Mouse (Mus musculus) forebrain, embryonic 13.5 days (tissue): ENCODE results near the gene Clpsl2. TPM values are rescaled to one million over a fixed set of nuclear protein-coding genes. Genes with fewer than 3 reads are reported as not detected.

Experiments used
- ATAC-seq: fragments of 200-750 bp; cut with Nextera tagmentation; 2 replicates; pipeline ENCODE4 v1.8.0; 2017
- H3K27ac ChIP-seq: fragments of 300-500 bp; sonication (generic); 2 replicates; pipeline ENCODE4 v1.5.1; 2015; ENCODE audit warnings: inconsistent platforms, mild to moderate bottlenecking, moderate library complexity
- H3K27me3 ChIP-seq: fragments of 300-500 bp; sonication (generic); 2 replicates; pipeline ENCODE4 v1.6.1; 2015; ENCODE audit warnings: mild to moderate bottlenecking, inconsistent platforms
- H3K36me3 ChIP-seq: fragments of 300-500 bp; sonication (generic); 2 replicates; pipeline ENCODE4 v1.6.1; 2015; ENCODE audit warnings: mild to moderate bottlenecking, inconsistent platforms; ENCODE audit not compliant: poor library complexity, severe bottlenecking
- H3K4me1 ChIP-seq: fragments of 300-500 bp; sonication (generic); 2 replicates; pipeline ENCODE4 v1.6.1; 2015; ENCODE audit warnings: inconsistent platforms
- H3K4me2 ChIP-seq: fragments of 300-500 bp; sonication (generic); 2 replicates; pipeline ENCODE4 v1.6.1; 2015; ENCODE audit warnings: inconsistent platforms, mild to moderate bottlenecking, moderate library complexity
- H3K4me3 ChIP-seq: fragments of 300-500 bp; sonication (generic); 2 replicates; pipeline ENCODE4 v1.5.1; 2015; ENCODE audit warnings: mild to moderate bottlenecking, inconsistent platforms
- H3K9ac ChIP-seq: fragments of 300-500 bp; sonication (generic); 2 replicates; pipeline ENCODE4 v1.6.1; 2015; ENCODE audit warnings: mild to moderate bottlenecking, inconsistent platforms
- H3K9me3 ChIP-seq: fragments of 300-500 bp; sonication (generic); replicated peaks from 2 replicates; pipeline ENCODE4 v1.6.1; 2016; ENCODE audit warnings: inconsistent platforms
- WGBS: fragments of 180-500 bp; shearing (Covaris S2); methylation state at CpG from one replicate; pipeline ENCODE4 v1.1.7; 2015; 5-methylcytosine and 5-hydroxymethylcytosine counted together
- polyA plus RNA-seq: library from polyadenylated mRNA; unstranded; fragments of >200 nt; fragmentation: Nextera tagmentation; extraction: Ambion mirVana; gene quantifications from 2 replicates; pipeline ENCODE4 v1.2.1, GENCODE M21; 2015

Clpsl2 gene
- not detected in 2 replicates for polyA plus RNA-seq

DNA sequence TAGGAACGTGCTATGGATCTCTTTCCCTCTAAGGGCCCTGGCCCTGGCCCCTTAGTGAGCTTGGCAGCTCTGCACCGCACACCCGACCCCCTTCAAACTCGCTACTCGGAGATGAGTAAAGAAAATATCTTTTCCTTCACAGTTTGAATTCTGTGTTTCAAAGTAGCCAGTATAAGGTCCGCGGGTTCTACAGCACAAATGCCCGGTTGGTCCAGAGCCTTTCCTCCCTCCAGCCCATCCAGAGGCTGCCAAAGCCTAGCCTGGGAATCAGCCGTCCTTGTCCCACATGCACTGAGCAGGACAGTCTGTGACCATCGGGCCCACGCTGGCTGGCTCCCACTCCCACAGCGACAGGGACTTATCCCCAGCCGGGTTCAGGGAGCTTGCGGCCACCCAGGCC, at the start of gene Clpsl2:
TSS of gene Clpsl2 (plus strand) at position 301 of the 400 bp plus-strand sequence.
- H3K4me2 ChIP-seq, result no peak within 1 kb of the TSS
- 80% methylated on average over 14 of the region's 14 CpGs for WGBS
- no peak for ATAC-seq

DNA sequence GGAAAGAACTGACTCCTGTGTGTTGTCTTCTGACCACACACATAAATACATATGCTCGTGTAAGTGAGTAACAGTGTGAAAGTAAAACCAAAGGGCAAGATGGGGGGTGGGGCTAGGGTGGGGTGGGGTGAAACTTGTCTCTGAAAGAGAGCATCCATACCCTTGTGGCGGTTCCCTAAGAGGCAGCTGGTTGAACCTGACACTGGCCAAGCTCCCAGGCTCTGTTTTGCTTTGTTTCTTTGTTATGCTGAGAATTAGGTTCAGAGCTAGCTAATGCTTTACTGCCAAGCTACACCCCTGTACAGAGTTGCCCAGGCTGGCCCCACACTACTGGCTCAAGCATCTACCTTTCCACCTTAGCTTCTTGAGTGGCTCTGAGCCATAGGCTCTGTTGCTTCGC, 48.7 kb upstream of the Clpsl2 start:
- Histone ChIP-seq H3K27ac (no peak overlapping the region), H3K9me3 (no peaks in the 10 kb centered on the region), H3K4me3 (no peak overlapping the region), H3K4me2 (no peak overlapping the region), H3K9ac (no peak overlapping the region), H3K27me3 (no peaks in the 10 kb centered on the region), H3K4me1 (no peaks in the 10 kb centered on the region), H3K36me3 (no peaks in the 10 kb centered on the region)
- no peak for ATAC-seq
- WGBS, result 77% methylated on average over 3 of the region's 3 CpGs

More for the DNA sequence above, at the start of gene Clpsl2:
- no peak within 1 kb of the TSS for H3K4me3 ChIP-seq
- no peak within 1 kb of the TSS for H3K9ac ChIP-seq
- no peaks in the 10 kb centered on the region for H3K4me1 ChIP-seq
- H3K27ac ChIP-seq, result no peak within 1 kb of the TSS
- H3K36me3 ChIP-seq, result no peaks in the 10 kb centered on the region
- H3K9me3 ChIP-seq, result no peaks in the 10 kb centered on the region
- H3K27me3 ChIP-seq, result no peaks in the 10 kb centered on the region

DNA sequence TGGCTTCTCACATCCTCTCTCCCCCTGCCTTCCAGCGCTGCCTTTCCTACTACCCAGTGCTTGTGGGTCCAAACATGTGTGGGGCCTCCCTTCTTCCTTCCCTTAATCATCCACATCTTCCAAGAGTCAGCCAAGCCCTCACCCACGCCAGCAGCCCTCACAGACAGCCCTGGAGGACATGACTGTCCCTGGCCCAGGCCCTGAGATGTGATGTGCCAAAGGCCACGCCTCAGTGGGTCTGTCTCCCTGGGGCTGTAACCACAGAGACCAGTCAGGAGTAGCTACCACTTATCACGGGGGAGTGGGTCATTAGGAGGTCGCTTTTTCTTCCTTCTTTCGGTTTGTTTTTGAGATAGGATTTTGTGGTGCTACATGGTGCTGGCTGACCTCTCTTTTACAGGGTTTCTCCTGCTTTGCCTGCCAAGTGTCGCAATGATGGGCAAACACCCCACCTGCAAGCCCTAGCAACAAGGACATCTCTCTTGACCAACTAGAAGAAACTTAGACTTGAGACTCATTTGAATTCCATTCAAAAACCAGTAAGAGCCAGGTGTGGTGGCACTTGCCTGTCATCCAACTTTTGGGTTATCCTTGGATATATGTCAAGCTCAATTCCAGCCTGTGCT, 46.9 kb upstream of the Clpsl2 start:
- Histone ChIP-seq H3K4me3 (no peak overlapping the region), H3K4me1 (peaks cover 3% of the 10 kb centered on the region; the same call in 1 of the 2 replicates), H3K9ac (no peak overlapping the region), H3K4me2 (no peak overlapping the region), H3K9me3 (no peaks in the 10 kb centered on the region), H3K27ac (no peak overlapping the region), H3K27me3 (no peaks in the 10 kb centered on the region), H3K36me3 (no peaks in the 10 kb centered on the region)
- WGBS, result 77% methylated on average over 7 of the region's 7 CpGs
- no peak for ATAC-seq

DNA sequence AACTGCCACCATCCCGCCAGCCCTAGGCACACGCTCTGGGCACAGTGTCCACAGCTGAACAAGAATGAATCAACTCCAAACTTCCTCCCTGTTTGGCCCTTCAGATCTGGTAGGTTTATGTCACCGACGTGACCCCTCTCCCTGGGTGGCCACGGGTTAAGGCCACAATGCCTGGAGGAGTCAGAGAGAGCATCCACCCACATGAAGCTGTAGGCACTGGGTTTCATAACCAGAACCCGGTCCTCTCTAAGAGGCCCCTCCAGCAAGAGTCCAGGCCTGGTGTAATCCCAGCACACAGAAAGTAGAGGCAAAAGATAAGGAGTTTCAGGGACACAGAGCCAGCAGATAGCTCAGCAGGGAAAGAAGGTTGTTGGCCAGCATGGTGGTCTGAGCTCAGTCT, 45.0 kb upstream of the Clpsl2 start:
- WGBS, result 82% methylated on average over 6 of the region's 6 CpGs
- Histone ChIP-seq H3K27ac (no peak overlapping the region), H3K4me3 (no peak overlapping the region), H3K9me3 (no peaks in the 10 kb centered on the region), H3K9ac (no peak overlapping the region), H3K4me2 (no peak overlapping the region), H3K27me3 (no peaks in the 10 kb centered on the region), H3K36me3 (no peaks in the 10 kb centered on the region), H3K4me1 (peaks cover 3% of the 10 kb centered on the region; the same call in 1 of the 2 replicates)
- ATAC-seq, result no peak

DNA sequence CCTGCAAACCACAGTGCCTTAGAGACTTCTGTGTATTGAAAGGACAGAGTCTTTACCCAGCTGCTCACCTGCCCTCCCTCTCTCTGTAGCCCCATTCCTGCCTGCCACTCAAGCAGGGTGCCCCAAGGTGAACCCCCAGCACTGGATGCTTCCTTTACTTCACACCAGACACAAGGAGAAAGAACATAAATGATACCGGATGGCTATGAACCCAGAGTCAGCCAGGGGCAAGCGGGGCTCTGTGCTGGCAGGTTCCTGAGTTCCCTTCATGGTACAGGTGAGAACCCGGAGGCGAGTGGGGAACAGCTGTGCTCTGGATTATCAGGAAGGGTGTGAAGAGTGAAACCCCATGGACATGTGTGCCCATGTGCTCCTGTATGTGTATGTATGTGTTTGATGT, 43.6 kb upstream of the Clpsl2 start:
- Histone ChIP-seq H3K27me3 (0 out of 2 replicates have a peak, but pooled peaks cover 4% of the 10 kb centered on the region), H3K9me3 (no peaks in the 10 kb centered on the region), H3K9ac (no peak overlapping the region; the same call in 1 of the 2 replicates), H3K4me1 (peaks cover 6% of the 10 kb centered on the region; the same call in 1 of the 2 replicates), H3K4me2 (no peak overlapping the region), H3K36me3 (no peaks in the 10 kb centered on the region), H3K27ac (no peak overlapping the region), H3K4me3 (no peak overlapping the region)
- WGBS, result 87% methylated on average over 4 of the region's 4 CpGs
- ATAC-seq, result no peak

DNA sequence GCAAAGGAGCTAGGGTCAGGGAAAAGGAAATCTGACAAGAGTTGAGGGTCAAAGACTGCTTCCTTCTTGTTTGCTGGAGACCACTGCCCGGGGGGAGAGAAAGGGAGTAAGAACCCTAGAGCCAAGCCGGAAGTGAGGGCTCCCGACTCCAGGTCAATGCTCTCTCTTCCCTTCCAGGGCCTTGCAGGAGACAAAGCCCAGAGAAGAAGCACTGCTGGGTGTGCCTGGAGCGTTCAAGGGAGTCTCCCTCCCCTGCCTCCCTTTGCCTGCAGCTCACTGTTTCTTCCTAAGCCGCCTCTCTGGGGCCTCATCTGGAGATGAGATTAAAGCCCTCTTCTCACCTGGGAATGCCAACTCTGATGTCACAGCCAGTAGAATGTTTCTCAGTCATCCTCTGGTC, 42.3 kb upstream of the Clpsl2 start:
- no peaks in the 10 kb centered on the region for H3K36me3 ChIP-seq
- no peak for ATAC-seq
- H3K4me1 ChIP-seq, result peaks cover 12% of the 10 kb centered on the region
- no peaks in the 10 kb centered on the region for H3K9me3 ChIP-seq
- no peak overlapping the region for H3K4me2 ChIP-seq
- H3K9ac ChIP-seq, result 0 out of 2 replicates have a peak overlapping the region, but pooled peaks have one; percentile 12
- H3K27me3 ChIP-seq, result peaks cover 10% of the 10 kb centered on the region
- H3K4me3 ChIP-seq, result no peak overlapping the region
- no peak overlapping the region for H3K27ac ChIP-seq
- WGBS, result 25% methylated on average over 5 of the region's 5 CpGs

DNA sequence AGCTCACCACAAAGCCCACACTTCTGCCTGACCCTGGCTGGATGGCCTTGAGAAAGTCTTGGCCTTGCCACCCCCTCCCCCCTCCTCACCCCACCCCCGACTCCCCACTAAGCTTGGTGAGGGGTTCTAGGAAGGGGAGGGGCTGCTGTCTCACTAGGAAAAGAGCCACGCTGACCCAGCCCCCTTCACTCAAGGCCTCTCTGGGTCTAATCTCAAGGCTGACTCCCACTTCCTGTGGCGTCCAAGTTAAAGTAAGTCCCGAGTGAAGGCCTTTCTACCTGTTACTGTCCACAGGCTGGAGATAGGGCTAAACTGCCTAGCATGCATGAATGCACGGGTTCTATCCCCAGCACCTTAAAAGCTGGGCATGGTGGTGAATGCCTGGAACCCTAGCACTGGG, 41.7 kb upstream of the Clpsl2 start:
- no peaks in the 10 kb centered on the region for H3K36me3 ChIP-seq
- no peak overlapping the region for H3K9ac ChIP-seq
- 30% methylated on average over 5 of the region's 5 CpGs for WGBS
- no peaks in the 10 kb centered on the region for H3K9me3 ChIP-seq
- peaks cover 12% of the 10 kb centered on the region for H3K4me1 ChIP-seq
- H3K4me2 ChIP-seq, result no peak overlapping the region
- no peak overlapping the region for H3K4me3 ChIP-seq
- ATAC-seq, result no peak
- peaks cover 14% of the 10 kb centered on the region for H3K27me3 ChIP-seq
- no peak overlapping the region for H3K27ac ChIP-seq

DNA sequence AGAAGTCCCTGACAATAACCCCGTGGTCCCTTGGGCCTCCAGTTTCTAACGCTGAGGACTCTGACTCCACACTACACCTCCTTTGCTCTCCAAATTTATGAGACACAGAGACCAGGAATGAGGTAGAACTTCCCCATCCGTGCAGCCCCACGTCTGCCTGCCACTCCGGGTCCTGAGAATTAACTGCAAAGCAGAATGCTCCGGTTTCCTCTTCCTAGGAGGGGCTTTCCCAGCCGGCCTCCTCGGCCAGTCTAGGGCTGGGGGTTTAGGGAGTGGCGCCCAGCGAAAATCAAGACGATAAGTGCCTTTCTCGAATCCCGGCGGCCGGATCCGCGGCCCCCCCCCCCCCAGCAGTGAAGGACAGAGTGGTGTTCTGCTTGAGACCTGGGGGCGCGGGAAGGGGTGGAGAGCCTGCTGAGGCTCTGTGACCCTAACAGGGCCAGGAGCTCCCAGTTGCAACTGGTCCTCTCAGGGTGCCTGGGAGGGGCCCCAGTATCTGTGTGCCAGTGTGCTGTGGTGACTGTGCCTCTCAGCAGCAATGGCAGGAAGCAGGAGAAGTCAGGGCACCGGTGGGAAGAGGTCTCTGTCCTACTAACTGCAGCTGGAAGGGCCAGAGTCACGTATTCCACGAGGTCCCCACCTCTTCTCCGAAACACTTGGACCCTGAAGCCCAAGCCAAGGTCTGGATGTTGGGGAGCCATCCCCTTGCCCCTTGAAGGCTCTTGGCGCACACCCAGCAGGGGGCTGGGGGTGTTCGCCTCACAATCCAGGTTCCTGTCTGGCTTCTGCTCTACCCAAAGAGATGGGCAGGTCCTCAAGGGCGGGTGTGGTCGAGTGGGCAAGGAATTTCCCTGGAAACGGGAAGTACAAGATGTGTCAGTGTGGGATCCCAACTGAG, 38.5 kb upstream of the Clpsl2 start:
- Histone ChIP-seq H3K4me3 (no peak overlapping the region), H3K9me3 (no peaks in the 10 kb centered on the region), H3K27ac (no peak overlapping the region), H3K4me1 (peaks cover 12% of the 10 kb centered on the region), H3K9ac (peak overlapping the region; percentile 34; the same call in 1 of the 2 replicates), H3K27me3 (peaks cover 24% of the 10 kb centered on the region), H3K36me3 (no peaks in the 10 kb centered on the region), H3K4me2 (peak overlapping the region; percentile 33)
- ATAC-seq, result no peak
- WGBS, result 8% methylated on average over 28 of the region's 28 CpGs

DNA sequence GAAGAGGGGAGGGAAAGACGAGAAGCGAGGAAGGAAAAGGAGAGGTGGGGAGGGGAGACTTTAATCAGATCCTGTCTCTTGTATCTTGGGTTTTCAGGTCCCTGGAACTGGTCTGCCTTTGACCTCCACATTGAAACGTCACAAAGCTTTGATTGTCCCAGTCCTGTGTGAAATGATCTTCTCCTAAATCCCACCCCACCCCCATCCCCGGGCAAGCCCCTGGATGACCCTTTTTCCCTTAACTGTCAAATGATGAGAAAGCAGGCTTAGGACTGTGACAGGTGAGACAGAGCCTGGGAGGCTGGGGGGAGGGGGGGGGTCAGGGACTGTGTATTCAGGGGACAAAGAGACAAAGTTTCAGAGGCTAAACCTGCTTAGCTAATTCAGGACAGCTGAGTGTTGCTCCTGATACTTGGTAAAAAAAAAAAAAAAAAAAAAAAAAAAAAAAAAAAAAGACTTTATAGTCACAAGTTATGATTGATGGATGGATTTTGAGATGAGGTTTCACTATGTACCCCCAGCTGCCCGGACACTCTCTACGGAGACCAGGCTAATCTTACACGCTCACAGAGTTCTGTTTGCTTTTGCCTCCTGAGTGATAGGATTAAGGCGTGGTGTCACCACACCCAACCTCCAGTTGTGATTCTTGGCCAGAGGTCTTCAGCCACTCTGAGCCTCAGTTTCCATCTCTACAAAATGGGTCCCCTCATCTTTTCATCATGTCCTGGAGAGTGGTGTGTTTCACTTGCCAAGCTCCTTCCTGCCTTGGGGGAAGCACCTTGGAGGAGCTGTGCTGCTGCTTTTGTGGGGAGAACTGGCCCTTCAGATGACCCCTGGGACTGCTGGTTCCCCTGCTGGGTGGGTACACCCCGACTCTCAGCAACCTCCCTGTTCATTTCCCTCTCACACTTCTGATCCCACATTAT, 37.3 kb upstream of the Clpsl2 start:
- Histone ChIP-seq H3K36me3 (no peaks in the 10 kb centered on the region), H3K4me1 (peaks cover 12% of the 10 kb centered on the region), H3K9me3 (no peaks in the 10 kb centered on the region), H3K4me2 (no peak overlapping the region), H3K9ac (no peak overlapping the region), H3K4me3 (no peak overlapping the region), H3K27ac (no peak overlapping the region), H3K27me3 (peaks cover 24% of the 10 kb centered on the region)
- WGBS, result 44% methylated on average over 9 of the region's 9 CpGs
- ATAC-seq, result no peak

DNA sequence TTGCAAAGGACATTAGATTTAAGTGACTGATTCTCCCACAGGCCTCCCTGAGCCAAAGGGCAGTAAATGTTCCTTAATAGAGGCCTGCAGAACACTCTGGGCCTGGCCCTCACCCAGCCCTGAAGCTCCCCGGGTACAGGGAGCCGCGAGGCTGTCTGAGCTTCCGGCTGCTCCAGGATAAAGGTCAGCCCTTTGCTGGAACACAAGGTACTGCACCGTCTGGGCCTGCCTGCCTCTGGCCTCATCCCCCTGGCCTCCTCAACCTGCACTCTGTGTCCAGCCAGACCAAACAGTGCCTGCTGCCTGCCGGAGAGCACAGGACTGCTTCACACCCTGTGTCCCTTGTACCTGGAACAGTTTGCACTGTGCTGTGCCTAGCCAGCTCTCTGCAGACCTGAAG, 36.5 kb upstream of the Clpsl2 start:
- no peaks in the 10 kb centered on the region for H3K36me3 ChIP-seq
- H3K27ac ChIP-seq, result no peak overlapping the region
- 57% methylated on average over 6 of the region's 6 CpGs for WGBS
- ATAC-seq, result no peak
- H3K4me2 ChIP-seq, result no peak overlapping the region
- no peak overlapping the region for H3K9ac ChIP-seq
- H3K27me3 ChIP-seq, result peaks cover 24% of the 10 kb centered on the region
- H3K9me3 ChIP-seq, result no peaks in the 10 kb centered on the region
- H3K4me1 ChIP-seq, result peaks cover 17% of the 10 kb centered on the region
- H3K4me3 ChIP-seq, result no peak overlapping the region

DNA sequence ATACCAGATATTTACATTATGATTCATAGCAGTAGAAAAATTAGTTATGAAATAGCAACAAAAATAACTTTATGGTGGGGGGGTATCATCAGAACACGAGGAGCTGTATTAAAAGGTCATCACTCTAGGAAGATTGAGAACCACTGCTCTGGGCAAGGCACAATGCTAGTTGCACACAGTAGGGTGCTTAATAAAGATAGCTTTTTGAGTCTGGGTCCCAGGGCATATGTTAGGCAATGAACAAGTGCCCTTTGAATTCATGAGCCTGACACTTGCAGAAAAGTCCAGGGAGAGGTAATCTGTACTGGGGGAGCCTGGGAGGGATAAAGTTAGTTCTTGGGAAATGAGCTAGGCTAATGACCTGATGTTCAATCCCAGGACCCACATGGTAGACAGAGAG, 35.9 kb upstream of the Clpsl2 start:
- Histone ChIP-seq H3K27me3 (peaks cover 24% of the 10 kb centered on the region), H3K4me2 (no peak overlapping the region), H3K9ac (no peak overlapping the region), H3K9me3 (no peaks in the 10 kb centered on the region), H3K36me3 (no peaks in the 10 kb centered on the region), H3K4me1 (peaks cover 22% of the 10 kb centered on the region), H3K4me3 (no peak overlapping the region), H3K27ac (no peak overlapping the region)
- no peak for ATAC-seq
- WGBS, result 81% methylated on average over 1 of the region's 1 CpGs
